Mouse (Mus musculus): ENCODE results near the gene Gsap. TPM values are rescaled to one million over a fixed set of nuclear protein-coding genes. Genes with fewer than 3 reads are reported as not detected.
"Not testable (repeated sequence)": the region's sequence is repeated elsewhere in the genome, so short reads cannot be mapped to it uniquely, and the experiment has no call there.

Gsap gene
- polyA plus RNA-seq, 1 experiment from 2014 or later, result 2.0 TPM

DNA sequence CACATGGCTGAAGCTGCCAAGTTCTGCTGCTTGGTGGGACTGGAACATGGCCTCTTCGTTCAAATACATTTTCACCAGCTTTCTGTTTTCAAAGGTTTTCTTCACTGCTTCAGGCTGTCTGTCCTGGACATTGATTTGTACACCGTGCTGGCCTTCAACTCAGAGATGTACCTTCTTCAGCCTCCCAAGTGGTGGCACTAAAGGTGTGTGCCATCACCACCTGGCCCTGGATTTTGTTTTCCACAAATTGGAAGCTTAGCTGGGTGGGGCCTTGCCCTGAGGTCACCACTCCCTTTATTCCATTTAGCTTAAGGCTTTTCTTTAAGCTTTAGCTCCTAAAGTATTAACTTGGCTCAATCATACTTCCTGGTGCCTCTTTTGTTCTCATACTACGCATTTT is 22.6 kb upstream of the Gsap start:
- Histone ChIP-seq H3K4me3 (replicated peaks) (no peak overlapping the region), H3K4me1 (no peaks in the 10 kb centered on the region), H3K27me3 (no peaks in the 10 kb centered on the region), H3K4me2 (no peak overlapping the region), H3K9ac (no peak overlapping the region), H3K27ac (no peak overlapping the region), H3K9me3 (replicated peaks) (no peaks in the 10 kb centered on the region), H3K36me3 (no peaks in the 10 kb centered on the region)
- no peak for ATAC-seq (replicated peaks; ENCODE audit: low FRiP score)
- 94% methylated on average over 3 of the region's 3 CpGs for WGBS

DNA sequence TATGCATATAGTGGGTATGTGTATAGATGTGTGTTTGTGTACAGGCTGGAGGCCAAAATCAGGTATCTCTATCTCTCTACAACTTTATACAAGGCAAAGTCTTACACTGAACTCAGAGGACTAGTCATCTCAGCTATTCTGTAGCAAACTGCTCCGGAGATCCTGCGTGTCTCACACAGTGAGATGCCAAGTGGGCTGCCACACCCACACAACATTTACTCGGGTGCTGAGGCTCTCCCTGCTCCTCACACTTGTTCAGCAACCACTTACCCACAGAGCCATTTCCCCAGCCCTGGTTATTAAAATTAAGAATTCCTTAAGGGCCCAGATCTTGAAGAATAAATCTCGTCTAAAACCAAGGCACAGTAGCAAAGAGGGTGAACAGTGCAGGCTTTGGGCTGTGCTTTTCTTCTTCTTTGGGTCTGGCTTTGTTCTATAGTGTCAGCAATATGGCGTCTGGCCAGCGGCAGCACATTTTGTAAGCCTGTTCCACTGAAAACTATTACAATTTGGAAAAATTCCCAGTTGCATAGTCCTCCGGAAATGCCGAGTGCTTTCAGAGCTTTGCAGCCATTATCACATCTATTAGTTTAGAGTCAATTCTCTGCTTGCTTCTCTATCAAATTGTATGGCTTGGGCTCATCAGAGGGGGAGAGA is 17.2 kb upstream of the Gsap start:
- no peak overlapping the region for H3K9ac ChIP-seq
- H3K27me3 ChIP-seq, result no peaks in the 10 kb centered on the region
- no peak for ATAC-seq (replicated peaks; ENCODE audit: low FRiP score)
- peak overlapping the region; percentile 45; the same call in 1 of the 2 replicates for H3K27ac ChIP-seq
- H3K4me3 ChIP-seq (replicated peaks), result no peak overlapping the region
- WGBS, result 76% methylated on average over 8 of the region's 8 CpGs
- H3K9me3 ChIP-seq (replicated peaks), result no peaks in the 10 kb centered on the region
- no peaks in the 10 kb centered on the region for H3K36me3 ChIP-seq
- no peak overlapping the region for H3K4me2 ChIP-seq
- peaks cover 13% of the 10 kb centered on the region for H3K4me1 ChIP-seq

- ATAC-seq (replicated peaks; ENCODE audit: low FRiP score), result no peak
- H3K4me1 ChIP-seq, result peaks cover 13% of the 10 kb centered on the region
- H3K27me3 ChIP-seq, result no peaks in the 10 kb centered on the region
- no peak overlapping the region for H3K4me3 ChIP-seq (replicated peaks)
- H3K9ac ChIP-seq, result no peak overlapping the region
- H3K27ac ChIP-seq, result no peak overlapping the region; the same call in 1 of the 2 replicates
- no peak overlapping the region for H3K4me2 ChIP-seq
- 61% methylated on average over 3 of the region's 3 CpGs for WGBS
- H3K36me3 ChIP-seq, result no peaks in the 10 kb centered on the region
- no peaks in the 10 kb centered on the region for H3K9me3 ChIP-seq (replicated peaks)
Measured at GRCm38 (mm10) chr5:21169346-21169745, 16.7 kb upstream of the Gsap start.

DNA sequence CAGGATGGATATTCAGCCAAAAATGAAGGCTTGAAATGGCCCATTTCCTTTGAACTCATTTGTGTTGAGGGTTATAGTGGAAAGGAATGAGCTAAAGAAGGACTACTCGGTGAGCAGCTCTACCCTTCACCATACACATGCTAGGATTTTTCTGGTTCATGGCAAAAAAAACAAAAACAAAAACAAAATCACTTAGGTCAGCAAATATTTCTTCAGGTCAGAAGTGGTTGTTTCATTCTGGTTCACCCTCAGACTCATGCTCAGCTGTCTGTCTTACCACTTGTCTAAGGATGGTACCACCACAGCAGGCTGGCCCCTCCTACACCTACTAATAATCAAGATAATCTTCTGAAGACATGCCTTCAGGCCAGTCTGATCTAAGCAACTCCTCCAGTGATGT is 16.2 kb upstream of the Gsap start:
- Histone ChIP-seq H3K4me1 (peaks cover 13% of the 10 kb centered on the region), H3K4me2 (no peak overlapping the region), H3K36me3 (no peaks in the 10 kb centered on the region), H3K27me3 (no peaks in the 10 kb centered on the region), H3K4me3 (replicated peaks) (no peak overlapping the region), H3K27ac (no peak overlapping the region; the same call in 1 of the 2 replicates), H3K9ac (no peak overlapping the region), H3K9me3 (replicated peaks) (no peaks in the 10 kb centered on the region)
- ATAC-seq (replicated peaks; ENCODE audit: low FRiP score), result no peak
- 89% methylated on average over 1 of the region's 1 CpGs for WGBS

- Histone ChIP-seq H3K9me3 (replicated peaks) (no peaks in the 10 kb centered on the region), H3K4me1 (peaks cover 18% of the 10 kb centered on the region), H3K36me3 (no peaks in the 10 kb centered on the region), H3K27me3 (no peaks in the 10 kb centered on the region), H3K9ac (no peak overlapping the region), H3K27ac (peak overlapping the region; percentile 51; the same call in 1 of the 2 replicates), H3K4me2 (no peak overlapping the region), H3K4me3 (replicated peaks) (no peak overlapping the region)
- 41% methylated on average over 4 of the region's 4 CpGs for WGBS
- peak; percentile 68; the same call in 1 of the 2 replicates for ATAC-seq (replicated peaks; ENCODE audit: low FRiP score)
Measured at GRCm38 (mm10) chr5:21170440-21170839, 15.6 kb upstream of the Gsap start.

DNA sequence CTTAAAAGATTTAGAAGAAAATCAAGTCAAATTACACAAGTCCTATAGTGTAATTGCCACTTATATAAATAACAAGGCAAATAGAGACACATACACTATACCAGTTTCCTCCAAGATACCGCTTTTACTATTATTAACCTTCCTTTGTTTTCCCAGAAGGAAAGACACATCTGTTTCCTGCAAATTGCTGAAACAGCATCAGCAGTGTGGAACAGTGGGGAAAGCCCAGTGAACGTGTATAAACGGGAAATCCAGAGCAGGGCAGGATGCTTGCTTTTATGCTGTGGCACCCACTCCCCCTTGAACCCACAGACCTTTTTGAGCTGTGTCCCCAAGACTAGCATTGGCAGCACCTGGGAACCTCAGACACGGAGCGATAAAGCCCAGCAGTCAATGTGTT is 15.2 kb upstream of the Gsap start:
- no peaks in the 10 kb centered on the region for H3K27me3 ChIP-seq
- no peaks in the 10 kb centered on the region for H3K9me3 ChIP-seq (replicated peaks)
- no peak for ATAC-seq (replicated peaks; ENCODE audit: low FRiP score)
- H3K4me2 ChIP-seq, result no peak overlapping the region
- no peak overlapping the region for H3K4me3 ChIP-seq (replicated peaks)
- 0 out of 2 replicates have a peak overlapping the region, but pooled peaks have one; percentile 52 for H3K27ac ChIP-seq
- WGBS, result 62% methylated on average over 5 of the region's 5 CpGs
- H3K9ac ChIP-seq, result no peak overlapping the region
- peaks cover 22% of the 10 kb centered on the region for H3K4me1 ChIP-seq
- no peaks in the 10 kb centered on the region for H3K36me3 ChIP-seq

- Histone ChIP-seq H3K4me1 (peaks cover 22% of the 10 kb centered on the region), H3K27me3 (no peaks in the 10 kb centered on the region), H3K9me3 (replicated peaks) (no peaks in the 10 kb centered on the region), H3K9ac (no peak overlapping the region), H3K4me2 (no peak overlapping the region), H3K4me3 (replicated peaks) (no peak overlapping the region), H3K27ac (0 out of 2 replicates have a peak overlapping the region, but pooled peaks have one; percentile 52), H3K36me3 (no peaks in the 10 kb centered on the region)
- WGBS, result 59% methylated on average over 6 of the region's 6 CpGs
- ATAC-seq (replicated peaks; ENCODE audit: low FRiP score), result no peak
Measured at GRCm38 (mm10) chr5:21171336-21171735, 14.7 kb upstream of the Gsap start.

- Histone ChIP-seq H3K27me3 (no peaks in the 10 kb centered on the region), H3K36me3 (no peaks in the 10 kb centered on the region), H3K4me3 (replicated peaks) (no peak overlapping the region), H3K4me1 (peaks cover 22% of the 10 kb centered on the region), H3K9me3 (replicated peaks) (no peaks in the 10 kb centered on the region), H3K4me2 (no peak overlapping the region), H3K27ac (no peak overlapping the region), H3K9ac (no peak overlapping the region)
- WGBS, result 53% methylated on average over 3 of the region's 3 CpGs
- ATAC-seq (replicated peaks; ENCODE audit: low FRiP score), result no peak
Measured at GRCm38 (mm10) chr5:21172316-21172715, 13.7 kb upstream of the Gsap start.

- H3K4me2 ChIP-seq, result peak overlapping the region; percentile 23; the same call in 1 of the 2 replicates
- peaks cover 17% of the 10 kb centered on the region for H3K4me1 ChIP-seq
- H3K27ac ChIP-seq, result peak overlapping the region; percentile 75
- H3K4me3 ChIP-seq (replicated peaks), result no peak overlapping the region
- 43% methylated on average over 9 of the region's 9 CpGs for WGBS
- ATAC-seq (replicated peaks; ENCODE audit: low FRiP score), result peak; percentile 70; the same call in 1 of the 2 replicates
- no peaks in the 10 kb centered on the region for H3K9me3 ChIP-seq (replicated peaks)
- H3K9ac ChIP-seq, result no peak overlapping the region
- no peaks in the 10 kb centered on the region for H3K27me3 ChIP-seq
- no peaks in the 10 kb centered on the region for H3K36me3 ChIP-seq
Measured at GRCm38 (mm10) chr5:21175132-21176112, 10.6 kb upstream of the Gsap start.

- H3K27me3 ChIP-seq, result no peaks in the 10 kb centered on the region
- no peaks in the 10 kb centered on the region for H3K36me3 ChIP-seq
- no peak overlapping the region for H3K4me3 ChIP-seq (replicated peaks)
- H3K9ac ChIP-seq, result no peak overlapping the region
- no peak for ATAC-seq (replicated peaks; ENCODE audit: low FRiP score)
- H3K4me1 ChIP-seq, result peaks cover 9% of the 10 kb centered on the region
- no peak overlapping the region for H3K27ac ChIP-seq
- no peak overlapping the region for H3K4me2 ChIP-seq
- H3K9me3 ChIP-seq (replicated peaks), result no peaks in the 10 kb centered on the region
Measured at GRCm38 (mm10) chr5:21179496-21179895, 6.6 kb upstream of the Gsap start.

GRCm38 (mm10) chr5:21183046-21183445 is 3.0 kb upstream of the Gsap start:
- not testable (repeated sequence) for ATAC-seq (replicated peaks; ENCODE audit: low FRiP score); H3K36me3 ChIP-seq; H3K9me3 ChIP-seq (replicated peaks); H3K4me2 ChIP-seq; H3K27me3 ChIP-seq; H3K4me3 ChIP-seq (replicated peaks); H3K9ac ChIP-seq; H3K27ac ChIP-seq
- peaks cover 15% of the 10 kb centered on the region for H3K4me1 ChIP-seq
- WGBS, result 69% methylated on average over 2 of the region's 2 CpGs

DNA sequence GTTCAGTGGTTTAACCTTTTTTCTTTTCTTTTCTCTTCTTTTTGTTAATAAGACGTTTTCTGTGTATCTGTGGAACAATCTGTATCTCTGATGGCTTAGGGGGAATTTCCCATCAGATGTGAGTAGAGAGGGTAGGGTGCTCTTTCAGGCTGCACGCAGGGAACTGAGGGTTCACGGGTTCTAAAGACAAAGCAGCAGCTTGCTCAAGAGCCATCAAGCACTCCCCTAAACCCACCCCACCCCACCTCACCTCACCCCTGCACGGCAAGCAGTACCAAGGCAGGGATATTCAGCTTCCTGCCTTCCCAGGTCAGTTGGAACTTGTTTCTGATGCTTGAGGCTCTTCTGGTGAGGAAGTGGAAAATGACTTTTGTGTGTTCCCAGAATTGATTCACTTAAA is 766 bp downstream of the Gsap start:
- no peak overlapping the region for H3K9ac ChIP-seq
- H3K36me3 ChIP-seq, result no peaks in the 10 kb centered on the region
- peak overlapping the region; percentile 93 for H3K4me2 ChIP-seq
- no peak overlapping the region for H3K27ac ChIP-seq
- WGBS, result 13% methylated on average over 4 of the region's 4 CpGs
- H3K4me3 ChIP-seq (replicated peaks), result peak overlapping the region; percentile 60
- H3K4me1 ChIP-seq, result peaks cover 15% of the 10 kb centered on the region
- 0 out of 2 replicates have a peak, but pooled peaks cover 3% of the 10 kb centered on the region for H3K27me3 ChIP-seq
- H3K9me3 ChIP-seq (replicated peaks), result no peaks in the 10 kb centered on the region
- ATAC-seq (replicated peaks; ENCODE audit: low FRiP score), result no peak

Measured in kidney, embryonic 15.5 days (tissue).